Mouse (Mus musculus) spleen, adult 2 months (tissue): ENCODE measurements around the gene Ufsp1.

Source experiments
- CTCF ChIP-seq: fragments of 200-500 bp; IDR thresholded peaks from 2 replicates; pipeline ENCODE4 v1.5.1; 2011; ENCODE audit warnings: mild to moderate bottlenecking, inconsistent platforms; ENCODE audit not compliant: insufficient read depth, insufficient read length, insufficient replicate concordance; ENCODE audit errors: extremely low read depth
- POLR2A ChIP-seq: fragments of 200-500 bp; IDR thresholded peaks from 2 replicates; pipeline ENCODE4 v1.6.1; 2011; ENCODE audit warnings: low read depth, low read length, inconsistent platforms

- TF ChIP-seq CTCF (no peak), POLR2A (no peak)
Measured at GRCm38 (mm10) chr5:137304165-137304564, 9.7 kb downstream of the Ufsp1 start.
